Mouse (Mus musculus): ENCODE measurements at regions not wholly inside any gene's neighbourhood (a gene's known extent, or its start where the extent isn't known, plus 50 kb on each side); places are given as distances from the start of the nearest gene placed in this dataset.

DNA sequence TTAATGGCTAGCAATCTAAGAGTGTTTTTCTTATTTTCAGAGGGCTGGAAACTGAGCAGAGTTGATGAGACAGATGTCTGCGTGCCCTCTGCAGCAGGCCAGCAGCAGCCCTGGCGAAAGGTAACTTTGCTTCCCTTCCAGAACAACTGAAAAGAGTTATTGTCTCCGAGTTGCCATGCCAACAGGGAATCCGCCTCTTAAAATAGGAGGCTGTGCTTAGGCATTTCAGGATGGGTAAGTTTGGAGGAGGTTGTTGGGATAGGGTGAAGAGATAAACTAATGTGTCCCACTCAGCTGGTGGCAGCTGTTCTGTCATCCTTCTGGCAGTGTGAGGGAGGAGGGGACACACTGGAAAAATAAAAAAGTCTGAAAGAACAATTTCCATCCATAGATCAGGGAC is 100.6 kb upstream of the Sertad2 start:
- Histone ChIP-seq H3K36me3 (no peaks in the 10 kb centered on the region), H3K9me3 (no peaks in the 10 kb centered on the region), H3K4me3 (no peak overlapping the region), H3K27ac (no peak overlapping the region), H3K4me1 (peaks cover 10% of the 10 kb centered on the region), H3K4me2 (no peak overlapping the region), H3K27me3 (no peaks in the 10 kb centered on the region), H3K9ac (no peak overlapping the region)
- ATAC-seq (ENCODE audit: insufficient number of reproducible peaks, low FRiP score, low TSS enrichment, low read depth): no peak
- 35% methylated on average over 4 of the region's 4 CpGs for WGBS

- Histone ChIP-seq H3K9ac (peak overlapping the region; percentile 33; the same call in 1 of the 2 replicates), H3K27me3 (no peaks in the 10 kb centered on the region), H3K4me2 (peak overlapping the region; percentile 63), H3K27ac (no peak overlapping the region), H3K4me1 (peaks cover 10% of the 10 kb centered on the region), H3K9me3 (no peaks in the 10 kb centered on the region), H3K4me3 (peak overlapping the region; percentile 35), H3K36me3 (no peaks in the 10 kb centered on the region)
- WGBS: 12% methylated on average over 18 of the region's 18 CpGs
- 0 out of 2 replicates have a peak, but pooled peaks have one; percentile 41 for ATAC-seq (ENCODE audit: insufficient number of reproducible peaks, low FRiP score, low TSS enrichment, low read depth)
Observed at GRCm38 (mm10) chr11:20445061-20445902, 97.8 kb upstream of the Sertad2 start.

DNA sequence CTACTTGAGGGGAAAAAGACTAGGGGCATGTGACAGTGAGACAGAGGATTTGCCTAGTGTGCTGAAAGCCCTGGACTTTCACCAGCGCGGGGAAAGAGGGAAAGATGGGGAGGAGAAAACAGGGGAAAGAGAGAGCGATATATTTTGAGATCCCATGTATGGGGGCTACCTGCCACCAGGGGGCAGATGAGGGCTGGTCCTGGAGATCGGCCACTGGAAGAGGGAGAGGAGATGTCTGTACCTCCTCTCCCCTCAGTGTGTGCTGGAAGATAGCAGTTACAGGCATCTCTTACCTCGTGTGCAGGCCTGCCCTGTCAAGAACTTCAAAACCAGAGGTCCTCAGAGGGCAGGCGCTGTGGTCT is 97.2 kb upstream of the Sertad2 start:
- Histone ChIP-seq H3K9me3 (no peaks in the 10 kb centered on the region), H3K4me3 (peak overlapping the region; percentile 35), H3K9ac (peak overlapping the region; percentile 33; the same call in 1 of the 2 replicates), H3K4me2 (peak overlapping the region; percentile 63), H3K4me1 (peaks cover 10% of the 10 kb centered on the region), H3K27me3 (no peaks in the 10 kb centered on the region), H3K27ac (no peak overlapping the region), H3K36me3 (no peaks in the 10 kb centered on the region)
- 3% methylated on average over 6 of the region's 6 CpGs for WGBS
- no peak; the same call in 1 of the 2 replicates for ATAC-seq (ENCODE audit: insufficient number of reproducible peaks, low FRiP score, low TSS enrichment, low read depth)

DNA sequence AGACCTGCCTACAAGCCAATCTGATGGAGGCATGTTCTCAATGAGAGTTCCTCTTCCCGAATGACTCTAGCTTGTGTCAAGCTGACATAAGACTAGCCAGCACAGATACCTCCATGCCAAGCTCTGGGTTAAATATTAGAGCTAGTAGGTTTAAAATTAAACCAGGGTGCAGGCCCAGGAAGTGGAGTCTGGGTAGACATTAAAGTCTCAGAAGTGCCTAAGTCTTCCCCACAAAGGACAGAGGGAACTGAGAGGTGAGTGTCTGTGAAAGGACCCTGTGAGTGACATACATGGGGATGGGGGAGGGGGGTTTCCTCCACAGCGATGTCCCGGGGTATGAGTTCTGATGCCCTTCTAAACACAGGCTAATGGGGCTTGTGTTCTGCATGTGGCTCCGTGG is 90.2 kb upstream of the Sertad2 start:
- Histone ChIP-seq H3K9ac (no peak overlapping the region), H3K9me3 (no peaks in the 10 kb centered on the region), H3K27ac (no peak overlapping the region), H3K4me2 (no peak overlapping the region), H3K27me3 (peaks cover 13% of the 10 kb centered on the region; the same call in 1 of the 2 replicates), H3K4me1 (peaks cover 16% of the 10 kb centered on the region), H3K4me3 (no peak overlapping the region), H3K36me3 (no peaks in the 10 kb centered on the region)
- WGBS: 82% methylated on average over 4 of the region's 4 CpGs
- no peak for ATAC-seq (ENCODE audit: insufficient number of reproducible peaks, low FRiP score, low TSS enrichment, low read depth)

GRCm38 (mm10) chr11:20453786-20454185 is 89.3 kb upstream of the Sertad2 start:
- H3K9me3 ChIP-seq: no peaks in the 10 kb centered on the region
- no peak overlapping the region for H3K9ac ChIP-seq
- H3K4me3 ChIP-seq: no peak overlapping the region
- peaks cover 16% of the 10 kb centered on the region for H3K4me1 ChIP-seq
- H3K36me3 ChIP-seq: no peaks in the 10 kb centered on the region
- H3K4me2 ChIP-seq: no peak overlapping the region
- ATAC-seq (ENCODE audit: insufficient number of reproducible peaks, low FRiP score, low TSS enrichment, low read depth): no peak
- H3K27ac ChIP-seq: no peak overlapping the region
- H3K27me3 ChIP-seq: peaks cover 13% of the 10 kb centered on the region; the same call in 1 of the 2 replicates
- 51% methylated on average over 7 of the region's 7 CpGs for WGBS

- H3K9ac ChIP-seq: peak overlapping the region; percentile 10; the same call in 1 of the 2 replicates
- H3K4me3 ChIP-seq: peak overlapping the region; percentile 54
- ATAC-seq (ENCODE audit: insufficient number of reproducible peaks, low FRiP score, low TSS enrichment, low read depth): peak; percentile 80
- peak overlapping the region; percentile 95 for H3K4me2 ChIP-seq
- no peaks in the 10 kb centered on the region for H3K9me3 ChIP-seq
- peaks cover 25% of the 10 kb centered on the region for H3K4me1 ChIP-seq
- H3K36me3 ChIP-seq: no peaks in the 10 kb centered on the region
- peaks cover 13% of the 10 kb centered on the region; the same call in 1 of the 2 replicates for H3K27me3 ChIP-seq
- under 1% methylated on average over 35 of the region's 35 CpGs for WGBS
- no peak overlapping the region for H3K27ac ChIP-seq
Observed at GRCm38 (mm10) chr11:20455085-20455864, 87.8 kb upstream of the Sertad2 start.

GRCm38 (mm10) chr11:20455865-20456648 is 87.0 kb upstream of the Sertad2 start:
- no peak overlapping the region for H3K27ac ChIP-seq
- H3K36me3 ChIP-seq: no peaks in the 10 kb centered on the region
- H3K9me3 ChIP-seq: no peaks in the 10 kb centered on the region
- H3K27me3 ChIP-seq: peaks cover 13% of the 10 kb centered on the region; the same call in 1 of the 2 replicates
- ATAC-seq (ENCODE audit: insufficient number of reproducible peaks, low FRiP score, low TSS enrichment, low read depth): no peak
- H3K4me2 ChIP-seq: peak overlapping the region; percentile 95
- 4% methylated on average over 19 of the region's 19 CpGs for WGBS
- no peak overlapping the region for H3K9ac ChIP-seq
- H3K4me3 ChIP-seq: peak overlapping the region; percentile 54
- peaks cover 32% of the 10 kb centered on the region for H3K4me1 ChIP-seq

- Histone ChIP-seq H3K36me3 (no peaks in the 10 kb centered on the region), H3K27ac (no peak overlapping the region), H3K9me3 (no peaks in the 10 kb centered on the region), H3K4me1 (peaks cover 34% of the 10 kb centered on the region), H3K4me2 (no peak overlapping the region), H3K4me3 (no peak overlapping the region), H3K27me3 (peaks cover 13% of the 10 kb centered on the region; the same call in 1 of the 2 replicates), H3K9ac (no peak overlapping the region)
- 94% methylated on average over 8 of the region's 8 CpGs for WGBS
- ATAC-seq (ENCODE audit: insufficient number of reproducible peaks, low FRiP score, low TSS enrichment, low read depth): no peak
Observed at GRCm38 (mm10) chr11:20459140-20459539, 83.9 kb upstream of the Sertad2 start.

DNA sequence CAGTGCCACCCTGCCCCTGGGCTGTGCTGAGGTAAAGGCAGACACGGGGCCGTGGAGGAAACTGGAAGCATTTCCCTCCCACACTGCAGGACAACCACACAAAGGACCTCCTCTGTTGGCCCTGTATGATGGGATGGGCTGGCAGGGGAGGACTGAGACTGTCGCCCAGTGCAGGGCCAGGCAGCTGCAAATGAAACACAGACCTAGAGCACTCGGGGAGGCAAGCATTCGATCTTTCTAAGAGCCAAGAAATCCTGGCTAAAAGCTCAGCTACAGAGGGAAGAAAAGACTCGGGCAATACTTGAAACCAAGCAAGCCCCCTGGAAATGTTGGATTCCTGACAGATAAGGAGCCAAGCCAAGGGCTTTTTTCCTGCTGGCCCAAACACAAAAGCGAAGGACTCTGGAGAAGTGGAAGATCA is 82.5 kb upstream of the Sertad2 start:
- H3K9me3 ChIP-seq: no peaks in the 10 kb centered on the region
- H3K9ac ChIP-seq: no peak overlapping the region
- H3K27ac ChIP-seq: peak overlapping the region; percentile 79
- H3K4me1 ChIP-seq: peaks cover 29% of the 10 kb centered on the region
- no peaks in the 10 kb centered on the region for H3K36me3 ChIP-seq
- H3K27me3 ChIP-seq: peaks cover 13% of the 10 kb centered on the region; the same call in 1 of the 2 replicates
- no peak overlapping the region for H3K4me2 ChIP-seq
- H3K4me3 ChIP-seq: no peak overlapping the region
- ATAC-seq (ENCODE audit: insufficient number of reproducible peaks, low FRiP score, low TSS enrichment, low read depth): no peak
- WGBS: 30% methylated on average over 7 of the region's 7 CpGs

DNA sequence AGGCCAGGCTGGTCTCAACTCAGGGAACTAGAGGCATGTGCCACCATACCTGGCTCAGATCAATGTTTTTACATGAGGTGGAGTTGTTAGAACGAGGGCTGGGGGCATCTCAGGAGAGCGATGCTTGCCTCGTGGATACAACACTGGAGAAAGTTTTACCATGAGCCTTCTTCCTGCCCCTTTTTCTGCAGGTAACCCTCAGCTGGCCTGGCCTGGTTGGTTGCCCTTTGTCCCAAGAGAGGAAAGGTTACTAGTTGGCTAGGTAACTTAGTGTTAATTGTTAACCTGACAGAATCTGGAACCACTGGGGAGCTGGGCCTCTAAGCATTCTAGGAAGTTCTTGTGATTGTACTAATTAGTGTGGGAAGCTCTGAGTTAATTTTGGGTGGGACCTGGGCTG is 81.0 kb upstream of the Sertad2 start:
- H3K27me3 ChIP-seq: no peaks in the 10 kb centered on the region
- H3K36me3 ChIP-seq: no peaks in the 10 kb centered on the region
- no peak overlapping the region for H3K4me3 ChIP-seq
- ATAC-seq (ENCODE audit: insufficient number of reproducible peaks, low FRiP score, low TSS enrichment, low read depth): no peak
- no peak overlapping the region for H3K27ac ChIP-seq
- H3K9me3 ChIP-seq: no peaks in the 10 kb centered on the region
- peaks cover 18% of the 10 kb centered on the region for H3K4me1 ChIP-seq
- 89% methylated on average over 3 of the region's 3 CpGs for WGBS
- no peak overlapping the region for H3K9ac ChIP-seq
- H3K4me2 ChIP-seq: no peak overlapping the region

DNA sequence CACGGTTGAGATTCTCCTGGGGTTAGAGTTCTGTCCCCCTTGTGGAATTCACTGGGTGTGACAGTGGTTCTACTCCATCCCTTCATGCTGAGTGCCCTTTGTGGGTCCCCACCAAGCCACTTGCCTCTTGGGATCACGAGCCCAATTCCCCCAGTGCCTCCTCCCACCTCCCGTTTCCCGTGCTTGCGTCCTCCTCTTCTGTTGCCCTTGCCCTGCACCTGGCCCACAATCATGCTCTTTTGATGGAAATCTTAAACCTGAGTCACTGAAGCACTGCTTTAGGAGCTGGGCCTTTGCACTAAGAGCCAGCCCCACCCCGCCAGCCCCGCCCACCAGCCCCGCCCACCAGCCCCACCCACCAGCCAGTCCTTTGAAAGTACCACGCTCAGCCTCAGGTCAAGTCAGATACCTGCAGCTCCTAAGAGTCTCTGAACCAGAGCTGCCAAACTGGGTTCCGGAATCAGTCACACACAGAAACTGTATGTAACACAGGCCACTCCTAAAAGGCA is 79.8 kb upstream of the Sertad2 start:
- no peak overlapping the region for H3K4me3 ChIP-seq
- H3K27me3 ChIP-seq: no peaks in the 10 kb centered on the region
- H3K27ac ChIP-seq: no peak overlapping the region
- H3K9me3 ChIP-seq: no peaks in the 10 kb centered on the region
- peaks cover 18% of the 10 kb centered on the region for H3K4me1 ChIP-seq
- H3K36me3 ChIP-seq: no peaks in the 10 kb centered on the region
- no peak overlapping the region for H3K4me2 ChIP-seq
- ATAC-seq (ENCODE audit: insufficient number of reproducible peaks, low FRiP score, low TSS enrichment, low read depth): no peak
- WGBS: 23% methylated on average over 10 of the region's 10 CpGs
- no peak overlapping the region for H3K9ac ChIP-seq
